Mouse (Mus musculus) left cerebral cortex, adult 11 months (tissue): ENCODE measurements at regions not wholly inside any gene's neighbourhood (a gene's known extent, or its start where the extent isn't known, plus 50 kb on each side); places are given as distances from the start of the nearest gene placed in this dataset.
A peak's percentile ranks its signal among the peaks of the same experiment; 100 is the strongest.

ENCODE experiments used
- DNase-seq: peaks from one replicate; pipeline ENCODE4 v3.0.0; 2022; ENCODE audit warnings: low spot score

DNA sequence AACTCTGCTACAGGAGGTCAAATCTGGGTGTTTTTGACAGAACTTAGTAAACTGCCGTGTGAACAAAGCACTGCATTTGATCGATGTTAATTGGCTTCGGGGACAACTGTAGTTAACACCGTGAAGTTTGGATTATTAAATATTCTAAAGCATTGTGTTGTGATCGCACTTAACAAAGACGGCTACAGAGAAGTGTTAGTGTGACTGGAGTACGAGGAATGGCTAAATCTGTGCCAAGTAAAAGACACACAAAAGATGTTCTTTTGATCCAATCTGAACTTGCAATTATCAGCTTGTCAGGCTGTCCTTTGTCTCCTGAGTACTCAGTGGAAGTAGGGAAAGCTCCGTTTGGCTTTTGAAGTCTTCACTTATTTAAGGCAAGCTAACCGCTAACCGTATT is 259.7 kb downstream of the Tmem182 start:
- no peak for DNase-seq

GRCm38 (mm10) chr1:41104869-41105268 is 299.5 kb downstream of the Tmem182 start:
- no peak for DNase-seq

DNA sequence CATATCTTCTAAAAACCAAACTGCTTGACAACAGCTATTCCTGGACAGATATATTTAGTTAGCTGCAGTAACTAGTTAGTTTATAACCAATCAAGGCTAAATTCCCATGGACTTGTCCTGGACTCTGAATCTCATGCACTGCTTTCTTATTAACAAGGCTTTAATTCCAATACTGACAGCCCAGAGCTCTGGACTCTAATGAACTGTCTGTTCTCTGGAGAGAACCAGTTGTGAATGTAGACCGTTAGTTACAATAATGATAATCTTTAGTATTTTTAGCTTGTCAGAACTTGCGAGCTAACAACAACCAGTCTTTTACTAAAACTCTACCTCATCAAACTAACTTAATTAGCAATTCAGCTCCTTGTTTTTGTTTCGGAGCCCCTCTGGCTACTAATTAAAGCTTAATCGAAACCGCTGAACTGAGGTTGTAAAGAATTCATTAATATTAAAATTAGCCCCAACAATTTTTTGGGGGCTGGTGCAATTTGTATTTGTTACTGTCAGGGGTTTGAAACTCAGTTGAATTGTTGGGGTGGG is 316.3 kb downstream of the Tmem182 start:
- DNase-seq = no peak

- DNase-seq = no peak
These were observed 326.0 kb downstream of the Tmem182 start for GRCm38 (mm10) chr1:41131410-41131809.

- no peak for DNase-seq
These were observed 327.7 kb downstream of the Tmem182 start for GRCm38 (mm10) chr1:41133143-41133542.

DNA sequence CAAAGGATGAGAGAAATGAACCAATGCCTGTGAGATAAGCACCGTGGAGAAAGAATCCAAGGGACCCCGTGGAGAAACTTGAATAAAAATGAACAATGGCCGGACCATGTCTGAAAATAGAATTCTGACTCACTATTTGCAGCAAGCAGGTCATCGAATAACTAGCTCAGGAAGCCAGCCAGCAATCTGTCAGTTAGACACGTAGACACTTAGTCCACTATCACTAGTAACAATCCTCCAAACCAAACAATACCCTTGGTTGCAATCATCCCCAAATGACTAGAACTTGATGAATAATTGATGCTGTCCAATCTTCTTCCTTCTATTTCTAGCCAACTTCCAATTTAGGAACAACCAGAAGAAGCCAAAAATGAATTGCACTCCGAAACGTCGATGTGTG is 328.5 kb downstream of the Tmem182 start:
- no peak for DNase-seq

- DNase-seq = no peak
These were observed 334.3 kb downstream of the Tmem182 start for GRCm38 (mm10) chr1:41139725-41140124.

DNA sequence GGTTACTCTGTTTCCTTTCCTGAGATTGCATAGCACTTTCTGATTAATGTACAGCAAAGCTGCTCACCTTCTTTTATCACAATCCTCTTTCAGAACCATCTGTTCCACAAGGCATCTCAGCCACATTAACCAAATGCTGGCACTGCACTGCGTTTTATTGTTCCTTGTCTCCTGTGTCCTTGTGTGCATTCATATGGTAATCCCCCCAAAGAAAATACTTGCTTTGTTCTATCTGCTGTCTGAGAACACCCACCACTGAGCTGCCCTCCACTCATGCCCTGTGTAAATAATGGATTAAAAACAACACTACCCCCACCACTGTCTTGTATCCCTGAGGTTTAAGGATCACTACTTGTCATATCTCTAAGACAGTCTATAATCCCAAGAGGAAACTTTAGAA is 335.1 kb downstream of the Tmem182 start:
- DNase-seq = no peak

GRCm38 (mm10) chr1:41141992-41142391 is 336.6 kb downstream of the Tmem182 start:
- DNase-seq = no peak

DNA sequence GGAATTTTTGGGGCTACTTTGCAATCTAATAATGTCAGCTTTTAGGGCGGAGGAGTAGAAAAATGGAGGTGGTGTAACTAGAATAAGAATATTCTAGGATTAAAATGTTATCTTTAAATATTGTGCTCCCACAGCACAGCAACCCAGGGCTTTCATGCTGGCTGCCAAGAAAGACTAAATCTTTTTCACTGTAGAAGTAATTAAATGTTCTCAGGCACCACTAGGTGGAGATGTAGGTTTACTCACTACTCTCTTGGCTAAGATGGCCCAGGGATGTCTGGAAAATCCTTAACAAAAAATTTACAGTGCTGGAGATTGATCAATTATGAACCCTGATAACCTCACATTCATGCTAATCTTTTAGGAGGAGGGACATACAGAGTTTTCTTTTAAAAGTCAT is 347.1 kb downstream of the Tmem182 start:
- peak; percentile 32 for DNase-seq

DNA sequence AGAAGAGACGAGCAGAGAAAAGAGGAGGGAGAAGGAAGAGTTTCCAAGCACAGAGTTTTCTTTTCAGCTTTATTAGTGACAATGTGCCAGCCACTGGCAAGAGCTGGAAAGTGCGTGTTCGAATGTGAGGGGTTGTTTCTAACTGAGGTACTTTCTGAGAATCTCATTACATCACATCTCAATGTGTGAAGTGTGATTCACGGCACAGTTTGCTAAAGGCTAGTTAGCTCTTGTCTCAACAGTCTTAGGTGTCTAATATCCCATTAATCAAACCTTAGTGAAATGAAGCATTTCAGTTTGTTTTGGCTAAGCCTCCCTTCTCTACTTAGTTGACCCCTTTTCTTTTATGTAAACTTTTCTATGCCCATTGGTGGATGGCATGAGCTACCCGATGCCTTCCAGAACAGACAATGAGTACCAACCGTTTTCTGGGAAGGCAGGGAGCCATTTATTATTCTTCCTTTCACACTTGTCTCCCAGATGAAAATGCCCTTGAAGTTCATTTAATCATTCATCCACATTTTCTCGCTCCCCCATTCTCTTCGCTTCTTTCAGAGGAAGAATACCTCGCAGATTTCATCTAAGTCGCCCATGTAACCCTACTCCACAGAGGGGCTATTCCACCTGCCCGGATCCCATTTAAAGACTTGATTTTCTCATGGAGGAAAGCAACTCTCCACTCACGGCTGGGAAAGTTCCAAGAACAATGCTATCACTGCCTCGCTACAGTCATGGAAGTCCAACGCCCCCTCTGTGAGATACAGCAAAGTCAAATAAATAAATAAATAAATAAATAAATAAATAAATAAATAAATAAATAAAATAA is 348.0 kb downstream of the Tmem182 start:
- no peak for DNase-seq

DNA sequence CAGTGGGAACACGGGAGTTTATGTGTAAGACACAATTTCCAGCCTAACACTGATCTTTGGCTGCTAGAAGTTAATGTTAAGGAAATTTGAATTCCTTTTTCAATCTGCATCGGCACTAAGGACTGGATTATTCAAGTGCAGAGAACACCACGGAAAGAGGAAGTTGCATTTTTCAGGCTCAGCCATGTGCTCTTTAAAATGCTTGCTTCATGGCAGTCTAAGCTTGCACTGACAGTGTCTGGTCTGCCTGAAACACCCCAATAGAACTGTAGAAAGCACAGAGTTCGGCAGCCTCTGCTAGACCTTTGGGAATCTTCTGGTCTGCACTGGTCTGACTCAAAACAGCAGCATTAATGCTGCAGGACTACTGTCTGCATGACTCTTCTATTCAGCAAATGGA is 348.8 kb downstream of the Tmem182 start:
- no peak for DNase-seq

- no peak for DNase-seq
These were observed 351.5 kb downstream of the Tmem182 start for GRCm38 (mm10) chr1:41156946-41157345.

DNA sequence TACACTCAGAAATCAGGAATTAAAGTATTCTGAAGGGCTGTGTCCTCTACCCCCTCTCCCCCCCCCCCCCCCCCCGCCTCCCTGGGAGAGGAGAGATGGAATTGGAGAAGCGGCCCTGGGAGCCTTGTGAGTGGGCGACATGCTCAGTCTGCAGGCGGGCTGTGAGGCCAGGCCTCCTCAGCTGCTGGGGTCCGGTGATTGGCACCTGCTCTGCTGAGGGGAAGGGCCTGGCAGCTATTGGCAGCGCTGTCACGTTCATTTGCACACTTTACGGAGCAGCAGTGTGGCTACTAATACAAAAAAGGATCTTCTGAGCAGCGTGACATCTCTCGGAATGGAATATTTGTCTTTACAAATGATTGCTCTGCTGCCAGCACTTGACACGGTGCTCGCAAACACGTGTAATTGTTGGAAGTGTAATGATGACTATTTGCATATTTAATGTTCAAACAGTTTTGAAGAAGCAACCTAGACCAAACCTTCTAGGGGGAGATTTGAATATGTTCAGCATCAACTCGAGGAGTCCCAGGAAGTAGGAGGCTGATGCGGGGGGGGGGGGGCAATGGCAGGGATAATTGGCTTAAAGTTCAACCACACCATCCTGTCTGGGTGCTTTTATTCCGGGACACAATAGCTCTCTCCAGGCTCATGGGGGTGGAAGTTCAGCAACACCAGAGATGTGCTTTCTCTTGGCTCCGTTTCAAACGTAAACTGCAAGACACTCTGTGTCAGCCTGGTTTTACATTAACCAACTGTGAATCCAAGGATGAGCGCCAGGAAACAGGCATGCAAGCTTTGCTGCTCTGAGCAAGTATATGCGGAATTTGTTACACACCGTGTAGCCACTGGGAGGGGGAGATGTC is 352.5 kb downstream of the Tmem182 start:
- no peak for DNase-seq

GRCm38 (mm10) chr1:41165878-41166786 is 360.7 kb downstream of the Tmem182 start:
- DNase-seq = no peak

- no peak for DNase-seq
These were observed 361.5 kb downstream of the Tmem182 start for GRCm38 (mm10) chr1:41166787-41167420.

DNA sequence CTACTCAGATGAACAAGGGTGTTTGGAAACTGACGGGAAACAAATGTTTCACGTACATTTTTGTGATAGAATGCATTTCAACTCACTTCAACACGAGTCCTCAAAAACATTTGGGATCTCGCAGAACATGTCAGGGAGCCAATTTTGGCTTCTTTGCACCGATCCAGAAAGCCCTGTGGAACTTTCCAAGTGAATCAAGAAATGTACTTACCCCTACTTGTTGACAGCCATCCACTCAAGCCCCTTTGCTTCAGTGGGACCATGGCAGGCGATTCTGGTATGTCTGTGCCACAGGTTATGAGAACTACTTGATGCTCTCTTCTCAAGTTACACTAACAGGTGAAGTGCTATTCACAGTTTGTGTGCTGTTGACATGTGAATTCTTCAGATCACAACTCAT is 381.6 kb downstream of the Tmem182 start:
- no peak for DNase-seq

DNA sequence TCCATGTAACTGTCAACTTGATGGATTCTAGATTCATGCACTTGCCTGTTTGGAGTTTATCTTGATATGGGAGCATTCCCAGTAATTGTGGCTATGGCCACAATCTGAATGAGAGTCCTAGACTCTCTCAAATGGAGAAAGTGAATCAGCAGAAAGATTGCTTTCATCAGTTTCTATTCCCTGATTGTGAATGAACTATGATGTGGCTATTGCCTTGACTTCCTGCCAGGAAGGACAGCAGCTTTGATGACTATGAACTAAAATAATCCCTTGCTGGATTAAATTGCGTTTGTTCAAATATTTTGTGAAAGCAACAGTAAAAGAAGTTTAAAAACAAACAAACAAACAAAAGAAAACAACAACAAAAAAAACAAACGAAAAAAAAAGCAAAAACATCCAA is 407.5 kb downstream of the Tmem182 start:
- no peak for DNase-seq

- DNase-seq = no peak
These were observed 420.4 kb downstream of the Tmem182 start for GRCm38 (mm10) chr1:41225851-41226250.

GRCm38 (mm10) chr1:41235335-41235734 is 429.9 kb downstream of the Tmem182 start:
- DNase-seq = no peak

DNA sequence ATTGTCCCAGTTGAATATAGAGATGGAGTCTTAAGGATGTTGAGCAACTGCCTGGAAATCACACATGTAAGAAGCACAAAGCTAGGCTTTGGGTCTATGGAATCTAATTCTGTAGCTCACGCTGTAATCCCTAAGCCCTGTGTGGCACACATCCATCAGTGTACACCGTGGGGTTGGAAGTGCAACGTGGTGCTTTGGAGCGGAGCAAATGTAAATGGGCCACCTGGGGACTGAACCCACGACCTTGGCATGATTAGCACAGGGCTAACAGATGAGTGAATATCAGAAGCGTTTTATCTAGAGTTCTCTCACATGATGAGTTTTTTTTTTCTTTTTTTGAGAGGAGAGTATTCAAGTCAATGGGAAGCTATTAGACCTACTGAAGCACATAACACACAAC is 437.6 kb downstream of the Tmem182 start:
- DNase-seq = no peak
